Mouse (Mus musculus): ENCODE results near the gene Rnd1.

DNA sequence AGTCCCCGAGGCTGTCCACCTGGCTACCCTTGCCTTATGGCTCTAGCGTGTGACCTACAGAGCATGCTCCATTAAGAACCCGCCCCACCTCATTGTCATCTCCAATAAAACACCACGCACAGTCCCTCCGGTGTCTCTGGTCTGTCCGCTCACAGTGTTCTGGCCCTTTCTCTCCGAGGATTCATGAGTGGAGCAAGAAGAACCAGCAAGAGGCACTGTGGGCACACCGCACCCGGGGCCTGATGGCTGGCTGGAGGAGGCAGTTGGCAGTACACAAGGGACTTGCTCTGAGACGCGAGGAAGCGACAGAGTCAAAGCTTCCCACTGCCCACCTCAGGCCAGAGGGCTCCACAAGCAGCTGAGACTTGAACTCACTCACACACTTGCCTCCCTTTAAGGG lies 32.9 kb downstream of the Rnd1 start:
- TF ChIP-seq CTCF (IDR thresholded peaks at IDR 0.05), result no peak
- no peak for TF ChIP-seq POLR2A (IDR thresholded peaks at IDR 0.05; ENCODE audit: insufficient read depth, low read depth, low read length)
- TF ChIP-seq EP300 (IDR thresholded peaks at IDR 0.05; ENCODE audit: insufficient read depth, low read depth, low read length), result no peak

Measured in heart, adult 2 months (tissue).